Mouse (Mus musculus) cerebellum, adult 11 months (tissue): ENCODE measurements at regions not wholly inside any gene's neighbourhood (a gene's known extent, or its start where the extent isn't known, plus 50 kb on each side); places are given as distances from the start of the nearest gene placed in this dataset.

ENCODE experiments used
- DNase-seq: peaks from one replicate; pipeline ENCODE4 v3.0.0; 2022

DNA sequence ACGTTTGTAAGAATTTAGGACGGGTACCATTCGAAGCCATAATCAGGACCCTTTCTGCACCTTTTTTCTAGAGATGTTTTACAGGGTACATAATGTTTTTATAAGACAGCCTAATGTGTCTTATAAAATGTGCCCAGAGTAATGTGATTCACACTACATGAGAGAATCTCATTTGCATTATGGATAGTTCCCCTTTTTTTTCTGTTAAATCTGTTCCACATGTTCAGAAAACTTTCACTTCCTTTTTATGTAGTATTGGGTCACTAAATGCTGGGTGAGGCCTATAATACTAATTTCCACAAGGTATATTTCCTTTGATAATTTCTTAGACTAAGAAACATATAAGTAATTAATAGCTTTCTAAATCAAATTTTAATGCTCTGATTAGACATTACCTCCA is 822.7 kb downstream of the Dnah5 start:
- DNase-seq, result no peak

DNA sequence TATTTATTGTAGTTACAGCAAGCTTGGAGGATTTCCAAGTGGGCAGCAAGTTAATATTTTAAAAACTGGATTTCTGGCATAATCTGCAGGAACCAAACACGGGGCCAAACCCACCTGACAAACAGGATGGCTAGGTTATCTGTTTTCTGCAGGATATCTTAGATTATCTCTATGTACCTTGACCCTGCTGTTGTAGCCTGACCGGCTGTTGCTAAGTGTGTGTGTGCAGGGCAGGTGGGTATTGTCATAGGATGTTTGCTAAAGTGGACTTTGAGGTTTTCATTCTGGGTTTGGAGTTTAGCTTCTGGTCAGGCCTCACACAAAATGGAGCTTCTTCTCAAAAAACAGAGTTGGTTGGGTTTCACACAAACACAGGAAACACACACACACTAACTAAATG is 835.4 kb downstream of the Dnah5 start:
- DNase-seq, result no peak

DNA sequence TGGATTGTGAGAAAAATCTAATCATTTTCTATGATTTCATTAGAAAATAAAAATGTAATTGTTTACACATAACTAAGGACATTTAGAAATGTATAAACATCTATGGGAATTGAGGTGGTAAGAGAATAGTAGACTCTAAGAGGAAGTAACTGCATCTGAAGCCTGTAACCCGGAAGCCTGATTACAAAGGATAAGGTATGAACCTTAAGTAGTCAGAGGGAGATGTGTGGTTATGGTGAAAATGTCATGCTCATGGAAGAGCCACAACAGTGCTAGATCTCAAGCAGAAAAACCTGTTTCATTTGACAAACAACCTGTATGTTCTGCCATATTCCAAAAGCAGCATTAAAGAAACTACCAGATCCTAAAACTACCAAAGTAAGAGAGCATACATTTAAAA is 847.6 kb downstream of the Dnah5 start:
- DNase-seq, result no peak

DNA sequence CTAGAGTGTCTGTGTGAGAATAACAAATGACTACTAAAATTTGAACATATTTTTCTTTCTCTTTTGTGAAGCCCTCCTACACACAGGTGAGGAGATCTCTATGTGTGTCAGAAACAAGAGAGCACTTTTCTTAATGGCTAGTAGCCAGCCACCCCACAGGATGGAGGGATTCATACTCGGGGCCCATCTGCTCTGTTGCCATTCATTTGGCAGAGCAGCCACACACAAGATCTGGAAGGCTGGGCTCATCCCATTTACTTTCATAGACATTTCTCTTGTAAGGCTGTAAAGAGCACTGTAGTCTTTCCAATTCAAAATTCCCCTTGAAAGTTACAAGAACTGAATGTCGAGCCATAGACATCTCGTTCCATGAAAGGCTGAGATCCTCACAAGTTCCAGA is 848.2 kb downstream of the Dnah5 start:
- peak; percentile 38 for DNase-seq

DNA sequence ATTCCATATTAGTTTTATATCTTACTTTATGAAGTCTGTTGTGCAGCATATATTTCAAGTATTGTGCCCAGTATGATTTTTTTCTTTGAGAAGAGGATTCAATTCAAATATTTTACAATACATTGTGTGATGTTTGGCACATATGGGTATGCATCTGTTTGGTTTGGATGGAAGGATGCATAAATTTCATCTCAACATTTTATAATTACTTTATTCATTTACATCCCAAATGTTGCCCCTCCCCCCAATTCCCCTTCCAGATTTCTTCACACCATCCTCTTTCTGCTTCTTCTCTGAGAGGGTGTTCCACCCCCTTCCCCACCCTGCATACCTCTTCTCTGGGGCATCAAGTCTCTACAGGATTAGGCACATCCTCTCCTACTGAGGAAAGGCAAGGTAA is 857.5 kb downstream of the Dnah5 start:
- no peak for DNase-seq

DNA sequence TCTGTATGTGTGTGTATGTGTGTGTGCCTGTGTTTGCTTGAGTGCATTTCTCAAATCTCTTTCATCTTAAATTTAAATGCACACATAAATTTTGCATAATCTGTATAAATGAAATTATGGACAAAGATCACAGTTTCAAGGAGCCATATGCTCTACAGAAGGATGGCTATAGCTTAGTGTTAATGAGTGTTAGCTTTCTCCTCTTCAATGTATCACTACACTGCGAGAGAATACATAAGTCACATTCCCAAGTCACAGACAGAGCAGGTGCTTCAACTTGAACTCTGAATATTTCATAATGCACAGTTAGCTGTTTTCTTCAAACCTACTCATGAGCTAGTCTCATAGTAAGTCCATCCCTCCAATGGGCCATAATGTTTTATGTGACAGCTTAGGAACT is 865.5 kb downstream of the Dnah5 start:
- no peak for DNase-seq

DNA sequence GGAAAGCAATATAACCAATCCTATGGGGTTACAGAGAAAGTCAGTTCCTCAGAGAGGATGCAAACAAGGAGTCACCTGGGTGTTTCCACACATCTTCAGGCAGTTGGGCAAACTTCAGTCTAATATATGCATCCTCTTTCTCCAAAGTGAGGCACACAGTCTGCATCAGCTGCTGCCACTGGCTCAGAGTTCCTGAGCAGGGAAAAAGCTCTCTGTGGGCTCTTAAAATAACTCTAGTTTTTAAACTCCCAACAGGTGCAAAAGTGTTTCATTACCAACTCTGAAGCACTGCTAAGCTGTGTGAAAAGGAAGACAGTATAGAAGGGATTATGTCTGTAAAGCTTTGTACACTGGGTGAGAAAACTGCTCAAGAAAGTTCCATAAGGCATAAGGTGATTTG is 874.2 kb downstream of the Dnah5 start:
- no peak for DNase-seq

DNA sequence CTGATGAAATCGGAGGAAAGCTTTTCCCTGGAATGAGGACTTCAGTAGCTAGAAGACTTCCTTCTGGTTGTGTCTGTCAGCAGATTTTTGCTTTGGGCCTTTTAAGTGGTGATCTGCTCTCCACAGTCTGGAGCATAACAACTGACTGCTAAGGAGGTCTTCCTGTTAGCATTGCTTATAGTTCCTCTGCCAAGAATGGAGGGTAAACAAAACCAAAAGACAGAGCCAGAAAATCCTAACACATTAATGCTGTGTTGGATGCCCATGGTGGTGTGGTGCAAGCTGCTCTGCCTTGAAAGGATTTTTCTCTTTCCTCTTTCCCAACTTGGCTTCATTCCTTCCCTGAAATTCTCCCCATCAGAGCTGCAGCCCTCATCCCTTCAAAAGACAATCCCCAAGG is 901.0 kb downstream of the Dnah5 start:
- no peak for DNase-seq

DNA sequence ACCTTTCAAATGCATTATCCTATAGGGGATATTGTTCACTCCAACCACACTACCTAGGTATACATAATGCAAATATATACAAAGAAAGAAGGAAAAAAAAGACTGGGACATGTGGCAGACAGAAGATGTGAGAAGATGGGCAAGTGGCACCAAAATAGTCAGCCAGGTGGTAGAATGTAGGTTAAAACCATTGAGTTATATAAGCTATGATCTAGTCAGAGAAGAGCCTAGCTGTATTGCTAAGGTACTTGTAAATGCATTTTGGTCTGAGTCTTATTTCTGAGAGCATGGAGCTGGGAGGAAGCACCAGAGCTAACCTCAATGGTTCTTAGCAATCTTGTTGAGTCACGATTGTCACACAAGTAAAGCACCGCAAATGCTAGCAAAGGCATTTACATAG is 943.1 kb downstream of the Dnah5 start:
- no peak for DNase-seq
